Mouse (Mus musculus) adrenal gland, postnatal 25 days (tissue): ENCODE results near the gene Nkain4. TPM values are rescaled to one million over a fixed set of nuclear protein-coding genes. Genes with fewer than 3 reads are reported as not detected.
A peak's percentile ranks its signal among the peaks of the same experiment; 100 is the strongest.

ENCODE experiments used
- DNase-seq: peaks from one replicate; pipeline ENCODE4 v3.0.0; 2021; ENCODE audit warnings: mixed read lengths
- long read RNA-seq: library from polyadenylated mRNA; stranded (forward); transcript quantifications from one replicate; pipeline ENCODE4 v2.0.0, GENCODE M21; 2021
- total RNA-seq: library from RNA; stranded (reverse); gene quantifications from 2 replicates; pipeline ENCODE4 v1.2.3, GENCODE M21; 2021

The Nkain4 gene
- total RNA-seq, result 2.2 and 2.7 TPM in 2 replicates
- long read RNA-seq, partial matches to known transcripts, result 0 of 4 reads
- long read RNA-seq, other reads (novel, unspliced or antisense), result 2 of 4 reads

DNA sequence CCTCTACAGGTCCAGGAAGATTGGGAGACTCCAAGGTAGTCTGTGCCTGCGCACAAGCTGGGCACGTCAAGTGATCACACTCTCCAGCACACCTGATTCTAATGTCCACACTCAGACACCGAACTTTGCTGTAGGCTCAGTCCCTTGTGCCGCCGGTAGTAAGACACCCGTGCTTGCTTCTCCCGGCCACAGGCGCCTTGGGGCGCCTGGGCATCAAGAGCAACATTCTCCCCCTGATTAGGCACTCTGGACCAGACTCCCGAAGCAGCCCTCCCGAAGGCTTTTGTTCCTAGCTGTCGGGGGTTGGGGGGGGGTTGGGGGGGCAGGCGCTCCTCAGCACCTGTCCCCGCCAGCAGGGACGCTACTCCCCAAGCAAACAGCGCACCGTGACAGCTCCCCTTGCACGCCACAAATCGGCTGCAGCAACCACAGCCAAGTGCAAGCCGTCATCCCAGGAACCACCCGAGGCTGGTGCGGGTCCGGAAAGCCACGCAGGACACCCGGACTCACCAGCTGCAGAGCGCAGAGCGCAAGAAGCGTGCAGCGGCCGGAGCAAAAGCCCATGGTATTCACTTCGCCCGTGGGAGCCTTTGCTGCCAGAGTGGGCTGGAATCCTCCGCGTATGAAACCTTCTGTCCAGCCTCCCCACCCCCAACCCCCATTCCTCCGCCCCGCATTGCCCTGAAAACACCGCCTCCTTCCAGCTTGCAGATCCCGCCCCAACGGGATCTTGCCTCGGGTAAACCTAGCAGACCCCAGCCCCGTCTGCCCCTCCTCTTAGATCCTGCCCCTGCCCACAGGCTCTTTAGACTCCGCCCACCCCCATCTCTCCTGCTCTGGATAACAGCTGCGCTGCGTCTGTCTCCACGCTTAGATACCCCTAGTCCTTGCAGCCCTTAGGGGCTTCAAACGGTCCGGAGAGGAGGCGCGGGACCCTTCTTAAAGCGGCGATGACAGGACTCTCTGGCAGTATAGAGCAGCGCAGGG is at the start of gene Nkain4:
Nkain4 (minus strand) TSS at position 639 of the 987 bp plus-strand sequence.
- DNase-seq, result peak; percentile 31

DNA sequence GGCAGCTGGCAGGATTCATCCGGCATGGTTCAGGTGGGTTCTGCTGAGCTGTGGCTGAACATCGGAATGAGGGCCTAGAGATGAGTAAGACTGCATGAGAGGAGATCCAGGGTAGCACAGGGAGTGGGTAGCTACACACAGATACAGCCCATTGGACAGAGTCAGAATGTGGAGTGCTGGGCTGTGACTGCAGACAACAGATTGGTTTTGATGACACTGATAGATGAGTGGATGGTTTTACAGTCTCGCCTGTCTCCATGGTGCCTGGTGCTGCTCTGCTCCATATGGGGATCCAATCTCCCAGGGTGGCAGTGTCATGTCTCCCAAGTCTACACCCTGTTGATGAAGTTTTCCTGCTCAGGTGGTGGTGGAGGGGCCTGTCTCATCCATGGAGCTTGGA is 42.4 kb upstream of the Nkain4 start:
- DNase-seq, result no peak

DNA sequence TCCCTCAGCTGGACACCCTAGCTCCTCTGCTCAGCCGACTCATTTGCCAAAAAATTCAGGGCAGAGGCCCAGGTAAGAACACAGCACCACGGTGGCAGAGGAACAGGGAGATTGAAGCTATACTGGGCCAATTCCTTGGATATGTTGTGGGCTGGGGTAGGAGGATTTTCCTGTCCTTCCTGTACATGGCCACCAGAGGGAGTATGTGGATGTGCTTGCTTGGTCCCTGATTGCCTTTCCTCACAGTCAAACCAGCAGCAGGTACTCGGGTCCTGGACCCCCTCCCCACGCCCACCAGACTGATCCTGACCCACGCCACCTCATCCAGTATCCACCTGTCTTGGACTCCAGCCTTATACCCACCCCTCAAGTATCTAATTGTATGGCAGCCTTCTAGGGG is 41.9 kb upstream of the Nkain4 start:
- DNase-seq, result no peak

DNA sequence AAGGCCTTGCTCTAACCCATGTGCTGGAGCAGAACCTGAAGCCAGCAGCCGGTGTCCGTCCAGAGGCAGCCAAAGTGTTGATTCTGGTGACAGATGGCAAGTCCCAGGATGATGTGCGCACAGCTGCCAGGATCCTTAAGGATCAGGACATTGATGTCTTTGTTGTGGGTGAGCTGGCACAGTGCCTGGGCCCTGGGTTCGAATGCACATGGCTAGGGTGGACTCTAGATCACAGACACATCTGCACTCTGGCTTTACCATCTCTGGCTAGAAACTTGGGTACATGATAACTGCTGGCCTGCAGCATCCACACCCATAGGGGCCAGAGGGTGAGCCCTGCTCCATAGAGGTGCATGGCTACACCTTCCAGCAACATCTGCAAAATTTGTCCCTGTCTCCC is 41.0 kb upstream of the Nkain4 start:
- no peak for DNase-seq

DNA sequence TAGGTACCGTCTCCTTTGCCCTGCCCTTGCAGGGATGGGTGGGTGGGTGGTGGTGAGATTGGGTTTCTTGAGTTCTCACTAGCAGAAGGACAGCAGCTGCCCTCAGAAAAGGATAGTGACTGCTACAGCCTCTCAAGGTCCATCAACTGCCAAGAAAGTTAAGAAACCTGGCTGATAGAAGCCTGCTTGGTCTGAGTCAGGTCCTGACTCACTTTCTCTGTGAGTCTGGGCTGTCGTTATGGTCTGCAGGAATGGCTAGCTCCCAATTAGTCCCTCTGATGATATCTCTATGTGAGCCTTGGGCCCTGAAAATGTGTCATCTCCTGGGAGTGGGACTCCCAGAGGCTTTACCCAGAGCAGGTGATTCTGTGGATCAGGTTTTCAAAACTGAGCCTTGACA is 39.9 kb upstream of the Nkain4 start:
- no peak for DNase-seq

DNA sequence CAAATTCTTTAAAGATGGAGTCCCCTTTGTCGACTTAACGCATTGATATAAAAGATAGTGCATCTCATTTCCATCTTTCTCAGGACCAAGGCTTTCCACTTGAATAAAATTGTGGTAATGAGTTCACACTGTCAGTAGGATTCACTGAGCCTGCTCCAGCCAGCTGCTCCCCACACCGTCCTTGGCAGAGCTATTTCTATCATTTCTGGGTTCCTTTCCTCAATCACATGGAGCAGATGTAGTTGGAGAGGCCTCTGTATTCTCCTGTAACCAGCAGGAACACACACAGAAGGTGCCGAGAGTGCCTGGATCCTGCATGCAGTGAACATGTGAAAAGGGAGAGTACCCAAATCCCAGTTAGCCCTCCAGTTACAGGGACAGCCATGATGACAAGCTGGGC is 35.8 kb upstream of the Nkain4 start:
- no peak for DNase-seq

DNA sequence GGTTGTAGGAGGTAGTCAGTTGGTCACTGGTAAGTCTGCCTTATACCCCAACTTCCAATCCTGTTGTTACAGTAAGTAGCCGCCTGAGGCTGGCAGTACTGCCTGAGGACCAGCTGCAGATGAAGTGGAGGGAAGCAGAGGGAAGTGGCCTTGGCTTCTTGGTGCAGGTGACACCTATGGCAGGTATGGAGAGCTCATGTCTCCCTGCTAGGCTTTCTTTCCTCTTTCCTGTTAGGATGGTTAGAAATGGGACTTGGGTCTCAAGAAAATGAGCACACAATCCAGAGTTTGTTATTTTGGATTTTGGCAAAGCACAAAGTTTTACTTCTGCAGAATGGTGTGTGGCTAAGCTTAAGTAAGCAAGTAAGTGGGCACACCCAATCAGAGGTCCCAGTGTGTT is 34.4 kb upstream of the Nkain4 start:
- no peak for DNase-seq

DNA sequence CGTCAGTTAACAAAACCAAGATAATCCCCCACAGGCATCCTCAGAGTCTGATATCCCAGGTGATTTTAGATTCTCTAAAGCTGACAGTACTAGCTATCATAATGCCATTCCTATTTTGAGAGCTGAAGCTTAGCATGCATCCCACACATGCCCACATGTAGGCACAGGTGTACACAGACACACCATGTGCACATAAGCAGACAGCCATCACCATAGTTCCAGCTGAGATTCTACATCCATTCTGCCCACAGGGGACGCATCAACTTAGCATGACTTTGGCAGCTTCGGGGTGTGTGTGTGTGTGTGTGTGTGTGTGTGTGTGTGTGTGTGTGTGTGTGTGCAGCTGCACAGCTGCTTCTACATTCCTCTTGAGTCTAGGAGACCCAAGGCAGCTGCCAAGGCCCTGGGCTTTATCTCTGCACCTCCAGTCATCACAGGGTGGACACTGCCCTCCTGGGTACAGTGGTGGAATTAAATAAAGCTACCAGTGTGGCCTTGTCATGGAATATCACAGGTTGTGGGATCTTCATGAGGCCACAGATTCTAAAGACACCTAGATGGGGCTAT is 33.9 kb upstream of the Nkain4 start:
- no peak for DNase-seq

DNA sequence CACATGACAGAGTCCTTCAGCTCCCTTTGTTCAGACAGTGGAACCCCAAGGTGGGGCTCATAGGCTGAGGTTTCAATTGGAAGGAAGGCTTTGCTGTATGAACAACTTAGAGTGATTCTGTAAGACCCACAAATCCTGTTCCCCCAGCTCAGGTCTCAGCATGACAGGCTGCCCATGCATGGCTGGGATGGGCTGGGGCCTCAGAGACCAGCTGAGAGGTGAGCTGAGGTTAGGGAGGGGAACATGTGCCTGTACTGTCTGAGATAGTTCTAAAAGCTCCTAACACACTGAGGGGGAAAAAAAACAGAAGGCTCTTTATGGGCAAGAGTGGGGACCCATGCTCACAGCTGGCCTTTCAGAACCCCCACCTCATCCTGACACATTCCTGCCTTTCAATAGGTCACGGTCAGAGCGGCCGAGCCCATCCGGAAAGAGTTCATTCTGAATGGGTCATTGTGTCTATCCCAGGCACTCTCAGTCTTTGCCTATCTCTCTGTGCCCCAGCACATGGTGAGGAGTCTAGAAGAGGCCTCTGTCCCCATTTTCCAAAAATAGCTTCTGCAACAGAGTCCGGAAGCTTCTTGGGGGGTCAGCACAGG is 33.0 kb upstream of the Nkain4 start:
- DNase-seq, result no peak

DNA sequence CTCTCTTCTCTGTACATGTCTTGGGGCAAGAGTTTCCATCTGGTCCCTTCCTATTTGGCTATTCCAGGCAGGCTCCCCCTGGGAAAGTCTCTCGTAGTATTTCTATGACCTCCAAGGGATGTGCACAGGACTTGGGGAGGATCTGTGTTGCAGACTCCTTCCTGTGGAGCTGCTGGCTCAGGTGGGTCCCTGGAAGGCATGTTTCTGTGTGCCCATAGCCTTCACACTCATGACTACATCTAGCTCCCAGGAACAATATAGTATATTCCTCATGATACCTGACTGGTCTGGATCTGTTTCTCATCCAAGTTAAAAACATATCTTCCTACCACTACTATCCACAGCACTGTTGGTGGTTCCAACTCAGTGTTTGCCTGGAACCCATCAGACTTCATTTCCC is 32.5 kb upstream of the Nkain4 start:
- DNase-seq, result no peak

DNA sequence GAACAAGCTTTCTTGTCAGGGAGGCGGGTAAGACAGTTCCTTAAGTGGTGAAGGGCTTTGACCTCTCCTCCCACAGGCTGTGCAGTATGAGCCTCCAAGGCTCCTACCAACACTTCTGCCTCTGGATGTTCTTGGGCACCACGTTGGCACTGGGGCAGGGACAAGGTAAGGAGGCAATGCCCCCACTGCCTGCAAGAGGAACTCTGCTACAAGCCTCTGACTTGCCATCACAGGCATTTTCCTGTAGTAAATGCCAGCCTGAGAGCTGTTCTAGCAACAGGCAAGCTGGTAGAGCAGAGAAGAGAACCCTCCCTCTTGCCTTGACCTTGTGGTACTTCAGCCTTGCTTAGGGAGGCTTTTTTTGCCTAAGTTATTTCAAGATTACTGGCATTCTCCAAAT is 31.9 kb upstream of the Nkain4 start, which contains the start of gene Col20a1:
Col20a1 (plus strand) TSS at position 87 of the 400 bp plus-strand sequence.
- no peak for DNase-seq

DNA sequence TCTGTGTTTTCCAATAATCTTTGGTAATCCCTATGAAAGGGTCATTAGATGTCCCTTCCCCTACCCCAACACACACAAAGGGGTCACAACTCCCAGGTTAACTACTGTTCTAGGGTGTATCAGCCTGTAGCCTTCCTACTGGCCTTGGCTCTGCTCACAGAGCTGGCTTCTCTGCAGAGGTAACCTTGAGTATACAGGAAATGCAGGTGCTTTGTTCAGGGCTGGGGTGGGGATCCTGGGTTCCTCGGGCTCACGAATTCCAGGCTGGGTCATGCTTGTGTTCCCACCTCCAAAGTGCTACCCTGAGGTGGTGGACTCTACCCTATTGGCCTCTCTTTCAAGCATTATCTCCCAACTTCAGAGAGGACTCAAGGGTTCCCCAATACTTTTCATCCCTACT is 31.1 kb upstream of the Nkain4 start:
- DNase-seq, result no peak

DNA sequence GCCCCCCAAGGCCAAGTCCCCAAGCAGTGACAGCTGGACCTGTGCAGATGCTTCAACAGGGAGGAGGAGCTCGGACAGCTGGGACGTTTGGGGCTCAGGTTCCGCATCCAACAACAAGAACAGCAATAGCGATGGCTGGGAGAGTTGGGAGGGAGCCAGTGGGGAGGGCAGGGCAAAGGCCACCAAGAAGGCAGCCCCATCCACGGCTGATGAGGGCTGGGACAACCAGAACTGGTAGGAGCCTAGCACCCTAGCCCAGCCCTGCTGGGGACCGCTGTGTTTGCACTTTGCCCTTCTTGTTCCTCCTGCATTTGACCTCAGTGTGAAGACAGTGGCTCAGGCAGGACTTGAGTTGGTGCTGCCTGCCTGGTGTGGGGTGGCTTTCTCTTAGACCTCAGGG is 26.6 kb upstream of the Nkain4 start:
- no peak for DNase-seq

DNA sequence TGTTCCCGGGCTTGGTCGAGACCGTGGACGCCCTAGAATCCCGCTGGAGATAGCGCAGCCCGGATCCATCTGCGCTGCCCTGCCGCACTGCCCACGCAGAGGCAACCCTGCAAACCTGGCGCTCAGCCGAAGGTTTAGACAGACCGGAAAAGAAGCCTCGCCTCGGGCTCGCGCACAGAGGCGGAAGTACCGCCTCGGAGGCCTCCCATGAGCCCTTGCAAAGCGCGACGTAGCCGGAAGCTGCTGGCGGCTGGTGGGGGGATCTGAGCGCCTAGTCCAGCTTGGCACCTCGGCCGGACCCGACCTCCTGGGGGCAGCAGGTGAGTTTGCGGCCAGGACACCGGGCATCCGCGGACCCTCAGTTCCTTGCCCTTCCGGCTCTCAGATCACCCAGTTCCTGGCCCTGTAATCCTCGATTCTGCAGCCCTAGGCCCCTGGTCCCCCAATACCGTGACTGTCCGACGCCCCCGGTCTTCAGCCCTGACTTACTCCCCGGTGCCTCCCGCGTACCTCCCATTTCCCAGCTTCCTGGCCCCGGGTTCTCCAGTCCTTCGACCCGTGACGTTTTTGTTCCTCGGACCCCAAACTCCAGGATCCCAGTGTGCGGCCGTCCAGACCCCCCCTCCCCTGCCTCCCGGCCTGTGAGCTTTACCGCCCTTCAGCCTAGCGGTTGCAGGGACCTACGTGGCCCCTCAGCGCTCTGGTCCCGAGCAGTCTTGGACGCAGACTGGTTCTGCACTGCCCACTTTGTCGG is 12.7 kb upstream of the Nkain4 start, which contains the start of gene Arfgap1:
Arfgap1 (plus strand) TSS at position 216 of the 754 bp plus-strand sequence.
- DNase-seq, result peak; percentile 93

DNA sequence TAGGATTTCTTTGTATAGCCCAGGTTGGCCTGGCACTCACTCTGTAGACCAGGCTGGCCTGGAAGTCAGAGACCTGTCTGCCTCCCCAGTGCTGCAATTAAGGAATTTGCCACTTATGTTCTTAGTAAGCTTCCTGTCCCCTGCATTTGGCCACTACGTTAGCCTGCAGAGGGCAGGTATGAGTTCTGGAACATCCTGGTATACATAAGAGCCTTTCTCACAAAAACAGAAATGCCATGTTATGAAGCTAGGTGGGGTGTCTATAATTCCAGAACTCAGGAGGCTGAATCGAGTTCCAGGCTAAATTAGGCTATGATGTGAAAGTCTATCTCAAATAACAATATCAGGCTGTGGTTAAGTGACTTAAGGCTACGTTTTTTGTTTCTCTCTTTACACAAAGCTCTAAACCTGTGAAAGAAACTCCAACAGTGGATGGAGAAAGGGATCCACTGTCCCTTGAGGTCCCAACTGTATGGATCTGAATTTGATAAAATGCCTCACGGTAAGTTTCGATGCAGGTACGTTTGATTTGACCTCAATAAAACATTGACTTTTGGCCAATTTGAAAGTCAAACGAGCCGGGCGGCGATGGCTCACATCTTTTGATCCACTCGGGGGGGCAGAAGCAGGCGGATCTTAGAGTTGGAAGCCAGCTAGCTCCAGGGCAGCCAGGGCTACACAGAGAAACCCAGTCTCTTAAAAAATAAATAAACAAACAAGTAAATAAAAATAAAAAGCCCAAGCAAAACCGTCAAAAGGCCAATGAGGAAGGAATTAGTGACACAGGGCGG is 11.8 kb upstream of the Nkain4 start:
- no peak for DNase-seq

DNA sequence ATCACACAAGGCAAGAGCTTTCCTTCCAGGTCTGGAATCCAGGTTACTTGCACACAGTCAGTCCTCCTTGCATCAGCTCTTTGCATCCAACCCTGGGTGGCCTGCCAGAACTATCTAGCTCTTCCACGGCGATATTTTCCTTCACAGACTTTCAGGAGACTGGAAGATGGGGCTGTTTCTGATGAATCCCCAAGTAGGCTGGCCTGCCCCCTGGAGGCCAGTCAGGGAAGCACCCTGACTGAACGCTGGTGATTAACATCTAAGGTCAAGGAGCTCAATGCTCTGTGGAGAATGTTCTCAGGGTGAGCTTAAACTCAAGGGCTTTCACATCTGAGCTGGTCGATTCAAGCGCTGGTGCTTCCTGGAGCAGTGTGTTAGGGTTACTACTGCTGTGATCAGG is 9.5 kb upstream of the Nkain4 start:
- DNase-seq, result peak; percentile 80

DNA sequence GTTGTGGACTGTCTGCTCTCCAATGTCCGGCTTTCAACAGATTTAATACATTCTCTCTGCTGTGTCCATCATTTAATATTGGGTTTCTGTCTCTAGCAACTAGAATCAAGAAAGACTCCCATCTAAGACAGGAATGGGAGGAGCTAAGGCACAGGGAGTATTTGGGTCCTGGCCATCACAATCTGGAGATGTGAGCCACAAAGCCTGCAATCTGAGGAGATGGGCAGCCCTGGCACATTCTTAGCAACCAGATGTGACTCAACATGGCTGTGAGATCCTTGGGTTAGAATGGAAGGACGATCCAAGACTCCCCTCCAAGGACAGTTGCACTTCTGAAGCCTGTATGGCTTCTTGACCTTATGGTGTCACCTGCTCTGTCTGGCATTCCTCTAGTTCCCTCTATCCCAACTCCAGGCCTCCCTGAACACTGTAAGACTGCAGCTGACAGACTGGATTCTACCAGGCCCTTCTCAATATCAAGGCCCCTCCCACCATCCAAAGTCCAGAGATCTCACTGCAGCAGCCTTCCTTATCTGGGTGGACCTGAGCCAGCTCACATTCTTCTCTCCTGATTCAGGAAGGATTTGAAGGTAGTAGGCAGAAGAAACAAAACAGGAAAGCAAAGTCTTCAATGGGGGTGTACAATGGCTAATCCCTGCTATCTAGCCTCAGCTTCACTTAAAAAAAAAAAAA is 8.3 kb upstream of the Nkain4 start:
- DNase-seq, result no peak

DNA sequence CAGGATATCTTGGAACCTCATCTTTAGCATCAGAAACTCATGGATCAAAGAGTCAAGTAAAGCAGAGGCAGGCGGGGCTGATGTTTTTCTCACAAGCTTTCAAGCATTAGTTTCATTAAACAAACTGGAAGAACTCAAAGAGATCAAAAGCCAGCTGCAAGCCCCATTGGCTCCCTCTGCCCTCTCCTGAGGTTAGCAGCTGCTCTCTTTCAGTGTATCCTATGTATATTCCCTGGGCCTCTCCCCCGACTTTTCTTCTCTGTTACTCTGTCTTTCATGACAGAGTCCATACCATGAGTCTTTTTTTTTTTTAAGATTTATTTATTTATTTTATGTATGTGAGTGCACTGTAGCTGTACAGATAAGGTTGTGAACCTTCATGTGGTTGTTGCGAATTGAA is 5.7 kb upstream of the Nkain4 start:
- no peak for DNase-seq

DNA sequence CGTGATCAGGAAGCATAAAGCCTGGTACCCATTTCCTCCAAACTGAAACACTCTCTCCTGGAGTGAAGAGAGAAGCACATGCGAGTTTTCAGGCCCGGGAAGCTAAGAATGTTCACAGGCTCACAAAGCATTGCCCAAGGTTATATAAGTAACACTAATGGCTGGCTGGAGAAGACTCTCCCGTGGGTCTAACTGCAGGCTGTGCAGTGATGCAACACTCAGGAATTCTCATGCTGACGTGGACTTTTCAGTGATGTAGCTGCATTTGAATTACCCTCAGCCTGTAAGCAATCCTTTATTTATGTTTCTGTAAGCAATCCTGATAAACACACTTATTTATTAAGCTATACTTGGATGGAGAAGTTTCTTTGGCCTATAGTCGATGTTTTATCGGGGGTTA is 5.1 kb upstream of the Nkain4 start:
- no peak for DNase-seq

DNA sequence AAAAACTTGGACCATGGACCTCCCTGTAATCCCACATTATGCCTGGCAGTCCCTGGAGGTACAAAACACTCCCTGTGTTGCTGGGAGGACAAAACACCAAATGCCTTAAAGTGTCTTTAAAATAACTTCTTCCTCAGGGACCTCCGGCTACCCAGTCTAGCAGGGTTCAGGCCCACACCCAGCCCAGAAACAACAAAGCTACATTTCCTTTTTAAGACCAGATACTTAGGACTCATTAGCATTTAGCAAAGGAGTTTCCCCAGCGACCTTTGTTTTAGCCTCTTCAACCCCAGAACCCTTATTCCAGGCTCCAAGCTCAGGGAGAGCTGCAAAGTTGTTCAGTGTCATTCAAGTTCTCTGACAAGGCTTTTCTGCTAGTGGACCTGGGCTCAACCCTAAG is 861 bp downstream of the Nkain4 start:
- DNase-seq, result no peak

DNA sequence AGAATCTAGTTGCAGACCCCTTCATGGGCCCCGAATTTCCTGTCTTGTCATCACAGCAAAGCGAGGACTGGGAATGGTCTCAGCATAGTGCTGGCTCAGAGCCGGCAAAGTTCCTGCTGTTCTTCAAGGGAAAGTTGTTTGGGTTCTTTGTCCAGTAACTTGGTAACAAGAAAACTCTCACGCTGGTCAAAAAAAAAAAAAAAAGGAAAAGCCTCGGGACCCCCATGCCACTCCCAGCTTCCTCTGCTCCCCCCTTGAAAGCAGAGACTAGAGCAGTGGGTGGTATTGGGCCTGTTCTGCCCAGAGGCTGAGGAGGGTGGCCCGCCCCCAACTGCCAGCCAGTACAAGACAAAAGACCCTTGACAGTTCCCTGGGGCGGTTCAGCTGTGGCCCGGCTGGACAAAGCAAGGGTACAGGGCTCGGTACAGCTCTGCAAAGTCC is 1.7 kb downstream of the Nkain4 start:
- no peak for DNase-seq
